In the genomic region with DNA sequence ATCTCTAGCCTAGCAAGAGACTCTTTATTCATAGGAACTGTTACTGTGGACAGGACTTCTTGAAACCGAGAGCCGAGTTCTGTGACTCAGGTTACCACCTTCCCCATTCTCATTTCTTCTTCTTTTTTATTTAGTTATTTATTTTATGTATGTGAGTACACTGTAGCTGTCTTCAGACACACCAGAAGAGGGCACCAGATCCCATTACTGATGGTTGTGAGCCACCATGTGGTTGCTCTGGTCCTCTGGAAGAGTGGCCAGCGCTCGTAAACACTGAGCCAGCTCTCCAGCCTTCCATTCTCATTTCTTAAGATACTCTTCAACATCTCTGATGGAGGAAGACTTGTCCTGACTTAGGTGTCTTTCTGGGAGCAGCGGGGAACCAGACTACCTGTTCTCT, we compare ENCODE assay signal across 31 mouse cellular contexts. TPM values are rescaled to one million over a fixed set of nuclear protein-coding genes. Genes with fewer than 3 reads are reported as not detected.
A peak's percentile ranks its signal among the peaks of the same experiment; 100 is the strongest.
DNase-seq lines count a peak whose midpoint lies in the region; ATAC-seq and TF ChIP-seq lines count a peak whose summit lies in the region.
"Had no signal": no experiment of that assay in that cellular context is flagged by ENCODE, and none has a peak within 500 bp of the region (broad histone marks: within the 10 kb centered on the region; RNA-seq: fewer than 3 reads in every experiment).

No protein-coding gene starts in this region.

- no peak overlapping the region for H3K4me3 ChIP-seq in forebrain, postnatal 0 days (ENCODE audit: low read depth, low read length)
- H3K4me3 ChIP-seq in forebrain, embryonic 16.5 days (replicated peaks; ENCODE audit: low read length): no peak overlapping the region
- no peak overlapping the region for H3K4me3 ChIP-seq in hindbrain, postnatal 0 days (ENCODE audit: low read length)
- H3K4me3 ChIP-seq in hindbrain, embryonic 11.5 days (ENCODE audit: low read depth, low read length): no peak overlapping the region
- no peak overlapping the region for H3K4me3 ChIP-seq in liver, adult 2 months (ENCODE audit: insufficient read depth, low read depth, low read length)
- no peak overlapping the region for H3K4me3 ChIP-seq in liver, embryonic 12.5 days
- H3K4me3 ChIP-seq: embryonic facial prominence, embryonic 12.5 days; heart, embryonic 12.5 days; hindbrain, embryonic 15.5 days had no signal

- TF ChIP-seq CTCF in forebrain, postnatal 0 days (IDR thresholded peaks at IDR 0.05; ENCODE audit: low read depth): peak; percentile 39
- peak; percentile 44; the same call in 1 of the 2 replicates for TF ChIP-seq CTCF in hindbrain, postnatal 0 days (IDR thresholded peaks at IDR 0.05; ENCODE audit: low read depth)
- TF ChIP-seq CTCF in liver, adult 2 months (IDR thresholded peaks at IDR 0.05; ENCODE audit: low read depth, low read length): peak; percentile 20; the same call in 1 of the 2 replicates
- TF ChIP-seq CTCF in Patski (IDR thresholded peaks at IDR 0.05): peak; percentile 57

- H3K27me3 ChIP-seq in forebrain, postnatal 0 days (ENCODE audit: insufficient read depth, low read length): no peaks in the 10 kb centered on the region
- no peaks in the 10 kb centered on the region for H3K27me3 ChIP-seq in forebrain, embryonic 16.5 days (replicated peaks; ENCODE audit: control insufficient read depth, insufficient read depth, low read length)
- no peaks in the 10 kb centered on the region for H3K27me3 ChIP-seq in hindbrain, postnatal 0 days (ENCODE audit: insufficient read depth, low read length)
- no peaks in the 10 kb centered on the region for H3K27me3 ChIP-seq in hindbrain, embryonic 11.5 days (ENCODE audit: control insufficient read depth, insufficient read depth, low read length)
- no peaks in the 10 kb centered on the region for H3K27me3 ChIP-seq in liver, adult 2 months (ENCODE audit: control insufficient read depth, insufficient read depth, low read length)
- no peaks in the 10 kb centered on the region for H3K27me3 ChIP-seq in liver, embryonic 12.5 days (replicated peaks)
- H3K27me3 ChIP-seq in Patski: no peaks in the 10 kb centered on the region
- H3K27me3 ChIP-seq: CH12.LX; embryonic facial prominence, embryonic 12.5 days; heart, embryonic 12.5 days; hindbrain, embryonic 15.5 days had no signal

- peaks cover 66% of the 10 kb centered on the region for H3K36me3 ChIP-seq in forebrain, postnatal 0 days (ENCODE audit: insufficient read depth)
- peaks cover 30% of the 10 kb centered on the region for H3K36me3 ChIP-seq in forebrain, embryonic 16.5 days (ENCODE audit: control insufficient read depth, insufficient read depth)
- peaks cover 54% of the 10 kb centered on the region for H3K36me3 ChIP-seq in hindbrain, postnatal 0 days (ENCODE audit: insufficient read depth, low read length)
- peaks cover 7% of the 10 kb centered on the region for H3K36me3 ChIP-seq in hindbrain, embryonic 11.5 days (ENCODE audit: control insufficient read depth, insufficient read depth, low read length)
- peaks cover 63% of the 10 kb centered on the region for H3K36me3 ChIP-seq in liver, adult 2 months (ENCODE audit: control insufficient read depth, insufficient read depth, low read length)
- peaks cover 98% of the 10 kb centered on the region for H3K36me3 ChIP-seq in liver, embryonic 12.5 days

- H3K27ac ChIP-seq in forebrain, postnatal 0 days (ENCODE audit: low read depth, low read length): no peak overlapping the region
- H3K27ac ChIP-seq in forebrain, embryonic 16.5 days (ENCODE audit: low read length): no peak overlapping the region
- H3K27ac ChIP-seq in hindbrain, postnatal 0 days: no peak overlapping the region
- no peak overlapping the region for H3K27ac ChIP-seq in hindbrain, embryonic 11.5 days (ENCODE audit: low read depth, low read length)
- H3K27ac ChIP-seq in liver, adult 2 months (replicated peaks; ENCODE audit: insufficient read depth, low read depth, low read length): no peak overlapping the region
- H3K27ac ChIP-seq in liver, embryonic 12.5 days: no peak overlapping the region
- H3K27ac ChIP-seq: embryonic facial prominence, embryonic 12.5 days; hindbrain, embryonic 15.5 days had no signal

- 89% methylated on average over 5 of the region's 5 CpGs for WGBS in forebrain, postnatal 0 days
- WGBS in forebrain, embryonic 16.5 days: 91% methylated on average over 5 of the region's 5 CpGs
- 84% methylated on average over 5 of the region's 5 CpGs for WGBS in hindbrain, postnatal 0 days
- 94% methylated on average over 5 of the region's 5 CpGs for WGBS in hindbrain, embryonic 11.5 days
- 79% methylated on average over 5 of the region's 5 CpGs for WGBS in liver, adult 2 months
- whole genome bisulfite sequencing in liver, embryonic 12.5 days (ENCODE audit: insufficient replicate concordance): 84% methylated on average over 5 of the region's 5 CpGs

- H3K9ac ChIP-seq in forebrain, postnatal 0 days: no peak overlapping the region
- H3K9ac ChIP-seq in forebrain, embryonic 16.5 days (replicated peaks; ENCODE audit: low read depth, low read length): no peak overlapping the region
- no peak overlapping the region for H3K9ac ChIP-seq in hindbrain, postnatal 0 days (replicated peaks; ENCODE audit: low read length)
- no peak overlapping the region for H3K9ac ChIP-seq in hindbrain, embryonic 11.5 days (ENCODE audit: low read depth, low read length)
- H3K9ac ChIP-seq in liver, adult 2 months (ENCODE audit: low read depth, low read length): no peak overlapping the region
- no peak overlapping the region for H3K9ac ChIP-seq in liver, embryonic 12.5 days
- H3K9ac ChIP-seq: embryonic facial prominence, embryonic 12.5 days; heart, embryonic 12.5 days; hindbrain, embryonic 15.5 days had no signal

- H3K79me2 ChIP-seq in liver, adult 2 months (ENCODE audit: control insufficient read depth, insufficient read depth, low read length): no peaks in the 10 kb centered on the region; the same call in 1 of the 2 replicates

- no peak for DNase-seq in forebrain, postnatal 0 days
- no peak for DNase-seq in hindbrain, postnatal 0 days (ENCODE audit: low spot score)
- no peak for DNase-seq in hindbrain, embryonic 11.5 days (ENCODE audit: low spot score)
- DNase-seq in liver, adult 2 months (ENCODE audit: extremely low read depth, low read depth, low spot score): no peak
- no peak for DNase-seq in Patski (ENCODE audit: low read depth, low spot score)
- no peak for DNase-seq in thymus, postnatal 10 days (ENCODE audit: low spot score in 2 of 2)
- DNase-seq: adrenal gland, postnatal 25 days; cerebellum, adult 11-12 months; cerebellum, adult 9-11 months; embryo, embryonic 11 days; gastrocnemius, postnatal 25 days; heart, adult 11 months; heart, postnatal 4 days; kidney, postnatal 36 days; layer of hippocampus, postnatal 36 days; liver; lung, adult 2 months; lung, postnatal 14 days; midbrain, embryonic 14.5 days; right cerebral cortex, postnatal 25 days; thymus, adult 18-20 months; thymus, postnatal 36 days had no signal

- no peaks in the 10 kb centered on the region for H3K9me3 ChIP-seq in forebrain, postnatal 0 days (ENCODE audit: low read length)
- H3K9me3 ChIP-seq in forebrain, embryonic 16.5 days (ENCODE audit: control insufficient read depth, low read length): no peaks in the 10 kb centered on the region
- H3K9me3 ChIP-seq in hindbrain, postnatal 0 days (ENCODE audit: low read length): no peaks in the 10 kb centered on the region
- no peaks in the 10 kb centered on the region for H3K9me3 ChIP-seq in hindbrain, embryonic 11.5 days (ENCODE audit: control insufficient read depth, low read length)
- H3K9me3 ChIP-seq in liver, embryonic 12.5 days (replicated peaks): no peaks in the 10 kb centered on the region
- H3K9me3 ChIP-seq: embryonic facial prominence, embryonic 12.5 days; G1E; heart, embryonic 12.5 days; hindbrain, embryonic 15.5 days had no signal

- H3K4me2 ChIP-seq in forebrain, postnatal 0 days (ENCODE audit: low read depth): no peak overlapping the region
- no peak overlapping the region for H3K4me2 ChIP-seq in forebrain, embryonic 16.5 days (ENCODE audit: low read length)
- H3K4me2 ChIP-seq in hindbrain, postnatal 0 days (ENCODE audit: low read depth, low read length): no peak overlapping the region
- H3K4me2 ChIP-seq in hindbrain, embryonic 11.5 days (replicated peaks; ENCODE audit: low read depth, low read length): no peak overlapping the region
- no peak overlapping the region for H3K4me2 ChIP-seq in liver, embryonic 12.5 days
- H3K4me2 ChIP-seq: embryonic facial prominence, embryonic 12.5 days; heart, embryonic 12.5 days; hindbrain, embryonic 15.5 days had no signal

- no peak for TF ChIP-seq POLR2A in liver, adult 2 months (IDR thresholded peaks at IDR 0.05; ENCODE audit: extremely low read depth, insufficient read depth, low read length)

- in situ Hi-C loops in Patski (cut with MboI; ENCODE audit: low pct_unique_long_range_greater_than_20kb): no loop called here

- H3K4me1 ChIP-seq in forebrain, postnatal 0 days (ENCODE audit: insufficient read depth): no peaks in the 10 kb centered on the region
- H3K4me1 ChIP-seq in forebrain, embryonic 16.5 days (replicated peaks; ENCODE audit: control insufficient read depth, insufficient read depth, low read length): no peaks in the 10 kb centered on the region
- H3K4me1 ChIP-seq in hindbrain, postnatal 0 days (ENCODE audit: insufficient read depth, low read length): no peaks in the 10 kb centered on the region
- no peaks in the 10 kb centered on the region for H3K4me1 ChIP-seq in hindbrain, embryonic 11.5 days (replicated peaks; ENCODE audit: control insufficient read depth, insufficient read depth, low read length)
- no peaks in the 10 kb centered on the region for H3K4me1 ChIP-seq in liver, adult 2 months (ENCODE audit: control insufficient read depth, insufficient read depth, low read length)
- H3K4me1 ChIP-seq in liver, embryonic 12.5 days: no peaks in the 10 kb centered on the region
- H3K4me1 ChIP-seq: embryonic facial prominence, embryonic 12.5 days; heart, embryonic 12.5 days; hindbrain, embryonic 15.5 days had no signal

- peak; percentile 26; the same call in 1 of the 2 replicates for ATAC-seq in forebrain, postnatal 0 days
- no peak for ATAC-seq in forebrain, embryonic 16.5 days
- ATAC-seq in hindbrain, postnatal 0 days: no peak; the same call in 1 of the 2 replicates
- no peak for ATAC-seq in hindbrain, embryonic 11.5 days (ENCODE audit: low FRiP score)
- no peak for ATAC-seq in liver, embryonic 12.5 days
- no peak for ATAC-seq in Patski
- ATAC-seq: forebrain, embryonic 14.5 days; intestine, embryonic 16.5 days had no signal

- CTCF ChIA-PET in Patski (lab: Charles Lee): interaction anchor here (0.7 to 1.5 kb wide), 4 partner anchors 11 to 35 kb away, joined by 3 to 6 read pairs (median 3); no protein-coding TSS in a partner anchor

- POLR2A ChIA-PET in Patski (lab: Charles Lee): no interaction called here

RNA-seq across cellular contexts. Expression of a gene that starts 17.0 kb away (rescaled TPM):
- total RNA-seq in forebrain, postnatal 0 days (2014; rRNA removed): 65.7 and 67.9 TPM in 2 replicates
- polyA plus RNA-seq in forebrain, postnatal 0 days (2015; fragmentation: Nextera tagmentation; extraction: Ambion mirVana): 33.7 and 35.1 TPM in 2 replicates
- 41.1 and 44.5 TPM in 2 replicates for polyA plus RNA-seq in forebrain, embryonic 16.5 days (2015; fragmentation: Nextera tagmentation; extraction: Ambion mirVana)
- total RNA-seq in hindbrain, postnatal 0 days (2014; rRNA removed): 45.7 and 64.8 TPM in 2 replicates
- 46.7 and 50.0 TPM in 2 replicates for polyA plus RNA-seq in hindbrain, postnatal 0 days (2015; fragmentation: Nextera tagmentation; extraction: Ambion mirVana)
- polyA plus RNA-seq in hindbrain, embryonic 11.5 days (2014; fragmentation: Nextera tagmentation; extraction: Ambion mirVana): 59.6 and 59.7 TPM in 2 replicates
- total RNA-seq in liver, adult 2 months (2014; rRNA removed): 39.0 and 41.5 TPM in 2 replicates
- polyA plus RNA-seq in liver, adult 2 months (2012; rRNA removed): 51.6 and 61.2 TPM in 2 replicates
- polyA plus RNA-seq in liver, embryonic 12.5 days (2016; fragmentation: Nextera tagmentation; extraction: Ambion mirVana): 53.0 and 54.4 TPM in 2 replicates
- polyA plus RNA-seq in Patski (2021): 86.6 TPM

RNA-seq across cellular contexts. Expression of a gene that starts 32.3 kb away (rescaled TPM):
- 9.9 and 11.8 TPM in 2 replicates for total RNA-seq in forebrain, postnatal 0 days (2014; rRNA removed)
- polyA plus RNA-seq in forebrain, postnatal 0 days (2015; fragmentation: Nextera tagmentation; extraction: Ambion mirVana): 18.4 and 19.2 TPM in 2 replicates
- 17.1 and 21.6 TPM in 2 replicates for polyA plus RNA-seq in forebrain, embryonic 16.5 days (2015; fragmentation: Nextera tagmentation; extraction: Ambion mirVana)
- 5.9 and 6.1 TPM in 2 replicates for total RNA-seq in hindbrain, postnatal 0 days (2014; rRNA removed)
- polyA plus RNA-seq in hindbrain, postnatal 0 days (2015; fragmentation: Nextera tagmentation; extraction: Ambion mirVana): 17.2 and 17.9 TPM in 2 replicates
- polyA plus RNA-seq in hindbrain, embryonic 11.5 days (2014; fragmentation: Nextera tagmentation; extraction: Ambion mirVana): 19.4 and 21.9 TPM in 2 replicates
- 10.9 and 11.7 TPM in 2 replicates for total RNA-seq in liver, adult 2 months (2014; rRNA removed)
- polyA plus RNA-seq in liver, adult 2 months (2012; rRNA removed): 2.4 and 3.3 TPM in 2 replicates
- polyA plus RNA-seq in liver, embryonic 12.5 days (2016; fragmentation: Nextera tagmentation; extraction: Ambion mirVana): 9.6 and 10.9 TPM in 2 replicates
- 5.6 TPM for polyA plus RNA-seq in Patski (2021)

RNA-seq across cellular contexts. Expression of a gene that starts 32.5 kb away (rescaled TPM):
- total RNA-seq in forebrain, postnatal 0 days (2014; rRNA removed): 49.2 and 66.6 TPM in 2 replicates
- polyA plus RNA-seq in forebrain, postnatal 0 days (2015; fragmentation: Nextera tagmentation; extraction: Ambion mirVana): 46.7 and 60.7 TPM in 2 replicates
- 127 and 150 TPM in 2 replicates for polyA plus RNA-seq in forebrain, embryonic 16.5 days (2015; fragmentation: Nextera tagmentation; extraction: Ambion mirVana)
- total RNA-seq in hindbrain, postnatal 0 days (2014; rRNA removed): 56.2 and 61.0 TPM in 2 replicates
- 64.6 and 68.4 TPM in 2 replicates for polyA plus RNA-seq in hindbrain, postnatal 0 days (2015; fragmentation: Nextera tagmentation; extraction: Ambion mirVana)
- polyA plus RNA-seq in hindbrain, embryonic 11.5 days (2014; fragmentation: Nextera tagmentation; extraction: Ambion mirVana): 313 and 314 TPM in 2 replicates
- total RNA-seq in liver, adult 2 months (2014; rRNA removed): 23.0 and 29.8 TPM in 2 replicates
- polyA plus RNA-seq in liver, adult 2 months (2012; rRNA removed): 18.1 and 18.8 TPM in 2 replicates
- polyA plus RNA-seq in liver, embryonic 12.5 days (2016; fragmentation: Nextera tagmentation; extraction: Ambion mirVana): 211 and 215 TPM in 2 replicates
- polyA plus RNA-seq in Patski (2021): 66.1 TPM

RNA-seq across cellular contexts. Expression of a gene that starts 33.7 kb away (rescaled TPM):
- total RNA-seq in forebrain, postnatal 0 days (2014; rRNA removed): 111 and 113 TPM in 2 replicates
- 452 and 513 TPM in 2 replicates for polyA plus RNA-seq in forebrain, postnatal 0 days (2015; fragmentation: Nextera tagmentation; extraction: Ambion mirVana)
- polyA plus RNA-seq in forebrain, embryonic 16.5 days (2015; fragmentation: Nextera tagmentation; extraction: Ambion mirVana): 417 and 424 TPM in 2 replicates
- 99.4 and 109 TPM in 2 replicates for total RNA-seq in hindbrain, postnatal 0 days (2014; rRNA removed)
- 224 and 240 TPM in 2 replicates for polyA plus RNA-seq in hindbrain, postnatal 0 days (2015; fragmentation: Nextera tagmentation; extraction: Ambion mirVana)
- polyA plus RNA-seq in hindbrain, embryonic 11.5 days (2014; fragmentation: Nextera tagmentation; extraction: Ambion mirVana): 123 and 136 TPM in 2 replicates
- 0.28 TPM in 1 of 2 replicates, not detected in the other for total RNA-seq in liver, adult 2 months (2014; rRNA removed)
- polyA plus RNA-seq in liver, adult 2 months (2012; rRNA removed): 0.98 and 2.0 TPM in 2 replicates
- 5.5 and 7.1 TPM in 2 replicates for polyA plus RNA-seq in liver, embryonic 12.5 days (2016; fragmentation: Nextera tagmentation; extraction: Ambion mirVana)
- polyA plus RNA-seq in Patski (2021): 81.0 TPM

RNA-seq across cellular contexts. Expression of a gene that starts 39.9 kb away (rescaled TPM):
- 56.8 and 58.2 TPM in 2 replicates for total RNA-seq in forebrain, postnatal 0 days (2014; rRNA removed)
- 56.0 and 65.5 TPM in 2 replicates for polyA plus RNA-seq in forebrain, postnatal 0 days (2015; fragmentation: Nextera tagmentation; extraction: Ambion mirVana)
- polyA plus RNA-seq in forebrain, embryonic 16.5 days (2015; fragmentation: Nextera tagmentation; extraction: Ambion mirVana): 65.8 and 69.8 TPM in 2 replicates
- 89.6 and 91.3 TPM in 2 replicates for total RNA-seq in hindbrain, postnatal 0 days (2014; rRNA removed)
- polyA plus RNA-seq in hindbrain, postnatal 0 days (2015; fragmentation: Nextera tagmentation; extraction: Ambion mirVana): 63.4 and 65.3 TPM in 2 replicates
- polyA plus RNA-seq in hindbrain, embryonic 11.5 days (2014; fragmentation: Nextera tagmentation; extraction: Ambion mirVana): 58.8 and 61.1 TPM in 2 replicates
- 6.7 and 8.7 TPM in 2 replicates for total RNA-seq in liver, adult 2 months (2014; rRNA removed)
- 18.8 and 22.2 TPM in 2 replicates for polyA plus RNA-seq in liver, adult 2 months (2012; rRNA removed)
- polyA plus RNA-seq in liver, embryonic 12.5 days (2016; fragmentation: Nextera tagmentation; extraction: Ambion mirVana): 26.3 and 27.2 TPM in 2 replicates
- 42.7 TPM for polyA plus RNA-seq in Patski (2021)
